Mouse (Mus musculus) neural tube, embryonic 14.5 days (tissue): ENCODE measurements at regions not wholly inside any gene's neighbourhood (a gene's known extent, or its start where the extent isn't known, plus 50 kb on each side); places are given as distances from the start of the nearest gene placed in this dataset.

Source experiments
- ATAC-seq: fragments of 200-750 bp; cut with Nextera tagmentation; 2 replicates; pipeline ENCODE4 v1.8.0; 2017; ENCODE audit warnings: low read depth, mild to moderate bottlenecking, moderate TSS enrichment, moderate library complexity
- H3K27ac ChIP-seq: fragments of 300-500 bp; sonication (generic); 2 replicates; pipeline ENCODE4 v1.5.1; 2014; ENCODE audit warnings: low read depth, mild to moderate bottlenecking, control low read depth, low read length, moderate library complexity, mixed read lengths
- H3K27me3 ChIP-seq: fragments of 300-500 bp; sonication (generic); 2 replicates; pipeline ENCODE4 v1.6.1; 2014; ENCODE audit warnings: low read length; ENCODE audit not compliant: control insufficient read depth, insufficient read depth
- H3K36me3 ChIP-seq: fragments of 300-500 bp; sonication (generic); 2 replicates; pipeline ENCODE4 v1.6.1; 2014; ENCODE audit warnings: low read length, mixed read lengths; ENCODE audit not compliant: control insufficient read depth, insufficient read depth
- H3K4me1 ChIP-seq: fragments of 300-500 bp; sonication (generic); 2 replicates; pipeline ENCODE4 v1.6.1; 2014; ENCODE audit warnings: low read length; ENCODE audit not compliant: control insufficient read depth, insufficient read depth
- H3K4me2 ChIP-seq: fragments of 300-500 bp; sonication (generic); 2 replicates; pipeline ENCODE4 v1.6.1; 2014; ENCODE audit warnings: mild to moderate bottlenecking, low read depth, low read length, control low read depth
- H3K4me3 ChIP-seq: fragments of 300-500 bp; sonication (generic); 2 replicates; pipeline ENCODE4 v1.5.1; 2014; ENCODE audit warnings: low read depth, low read length, control low read depth, mixed read lengths
- H3K9ac ChIP-seq: fragments of 300-500 bp; sonication (generic); replicated peaks from 2 replicates; pipeline ENCODE4 v1.6.1; 2014; ENCODE audit warnings: low read depth, mild to moderate bottlenecking, control low read depth, low read length, mixed read lengths
- H3K9me3 ChIP-seq: fragments of 300-500 bp; sonication (generic); 2 replicates; pipeline ENCODE4 v1.6.1; 2016; ENCODE audit warnings: low read length; ENCODE audit not compliant: control insufficient read depth
- WGBS: fragments of 180-500 bp; shearing (Covaris S2); extraction: QIAGEN DNeasy Blood & Tissue Kit; methylation state at CpG from one replicate; pipeline ENCODE4 v1.1.7; 2014; 5-methylcytosine and 5-hydroxymethylcytosine counted together

DNA sequence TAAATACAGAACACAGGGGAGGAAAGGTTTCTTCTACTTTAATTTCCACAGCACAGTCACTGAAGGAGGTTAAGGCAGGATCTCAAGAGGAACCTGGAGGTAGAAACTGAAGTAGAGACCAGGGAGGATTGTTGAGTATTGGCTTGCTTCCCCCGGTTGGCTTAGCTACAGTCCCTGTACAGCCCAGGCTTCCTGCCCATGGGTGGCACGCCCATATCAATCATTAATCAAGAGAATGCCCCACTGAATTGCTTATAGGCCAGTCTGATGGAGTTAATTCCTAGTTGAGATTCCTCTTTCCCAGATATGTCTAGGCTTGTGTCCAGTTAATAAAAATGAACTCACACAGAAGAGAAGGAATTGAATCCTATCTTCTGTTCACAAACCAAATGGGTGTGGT, 107.3 kb upstream of the Cox10 start:
- WGBS = 66% methylated on average over 2 of the region's 2 CpGs
- Histone ChIP-seq H3K27me3 (no peaks in the 10 kb centered on the region), H3K27ac (no peak overlapping the region), H3K4me1 (no peaks in the 10 kb centered on the region), H3K9me3 (no peaks in the 10 kb centered on the region), H3K36me3 (no peaks in the 10 kb centered on the region), H3K9ac (no peak overlapping the region), H3K4me2 (no peak overlapping the region), H3K4me3 (no peak overlapping the region)
- ATAC-seq = no peak

DNA sequence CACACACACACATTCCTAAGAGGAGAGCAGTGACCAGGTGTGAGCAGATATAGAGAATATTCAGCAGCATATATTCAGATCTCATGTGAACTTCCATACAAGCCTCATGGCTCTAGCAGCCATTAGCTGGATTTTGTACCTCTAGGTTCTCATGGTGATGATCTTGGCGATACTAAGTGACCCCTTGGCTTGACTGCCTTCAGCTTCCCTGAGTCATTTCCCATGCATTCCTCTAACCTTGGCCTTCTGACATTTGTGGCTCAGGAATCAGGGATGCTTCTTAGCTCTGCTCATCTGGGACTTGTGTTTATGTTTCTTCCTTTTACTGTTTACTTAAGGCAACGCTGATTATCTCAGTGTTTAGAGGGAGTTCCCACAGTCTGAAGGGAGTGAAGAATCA, 100.8 kb upstream of the Cox10 start:
- H3K9ac ChIP-seq = no peak overlapping the region
- H3K9me3 ChIP-seq = no peaks in the 10 kb centered on the region
- no peak for ATAC-seq
- no peak overlapping the region for H3K27ac ChIP-seq
- H3K36me3 ChIP-seq = no peaks in the 10 kb centered on the region
- H3K4me3 ChIP-seq = no peak overlapping the region
- no peaks in the 10 kb centered on the region for H3K4me1 ChIP-seq
- WGBS = 57% methylated on average over 2 of the region's 2 CpGs
- H3K4me2 ChIP-seq = no peak overlapping the region
- no peaks in the 10 kb centered on the region for H3K27me3 ChIP-seq

DNA sequence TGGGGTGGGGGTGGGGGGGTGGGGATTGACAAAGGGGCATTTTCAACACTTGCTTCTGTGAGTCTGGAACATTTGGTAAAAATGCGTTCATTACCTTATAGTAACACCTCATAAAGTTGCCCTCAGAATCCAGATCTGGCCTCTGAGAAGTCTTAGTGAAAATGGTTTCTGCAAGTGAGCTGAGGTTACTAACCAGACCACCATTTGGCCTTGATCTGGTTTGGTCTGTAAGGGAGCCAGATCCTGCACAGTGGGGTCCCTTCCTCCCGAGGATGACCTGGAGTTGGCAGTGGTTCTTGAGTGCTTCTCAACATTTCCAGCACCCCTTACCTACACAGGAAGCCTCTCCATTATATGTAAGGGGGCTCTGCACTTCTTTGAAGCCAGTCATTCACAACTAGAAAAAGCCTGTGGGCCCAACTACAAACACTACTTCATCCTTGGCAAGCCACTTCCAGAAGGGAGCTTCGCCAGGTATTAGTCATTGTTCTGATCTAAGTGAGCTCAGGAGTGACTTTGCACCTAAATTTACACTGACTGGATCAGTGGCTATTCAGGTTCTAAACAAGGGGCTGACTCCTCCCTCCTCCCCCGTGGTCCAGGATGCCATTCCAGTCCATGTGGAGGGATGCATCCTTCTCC, 94.3 kb upstream of the Cox10 start:
- H3K4me3 ChIP-seq = no peak overlapping the region

DNA sequence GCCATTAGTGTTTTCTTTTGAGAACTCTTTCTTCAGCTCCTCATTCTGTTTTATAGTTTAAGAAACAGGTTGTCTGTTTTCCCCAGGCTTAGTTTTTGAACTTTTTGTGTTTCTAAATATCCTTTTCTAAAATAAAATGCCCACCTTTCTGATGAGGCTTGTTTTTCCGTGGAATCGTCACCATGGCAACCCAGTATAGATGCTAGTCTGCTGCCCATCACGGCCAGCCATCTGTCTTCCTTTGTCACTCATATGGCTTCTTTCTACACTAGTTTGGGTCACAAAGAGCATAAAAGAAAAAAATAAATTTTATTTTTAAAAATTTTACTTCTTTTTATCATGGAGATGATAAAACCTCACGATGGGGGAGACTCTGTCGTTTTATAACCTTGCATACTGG, 93.7 kb upstream of the Cox10 start:
- no peaks in the 10 kb centered on the region for H3K9me3 ChIP-seq
- H3K4me3 ChIP-seq = no peak overlapping the region
- H3K36me3 ChIP-seq = no peaks in the 10 kb centered on the region
- H3K9ac ChIP-seq = no peak overlapping the region
- no peak for ATAC-seq
- no peak overlapping the region for H3K4me2 ChIP-seq
- H3K27ac ChIP-seq = no peak overlapping the region
- WGBS = 40% methylated on average over 5 of the region's 5 CpGs
- H3K27me3 ChIP-seq = no peaks in the 10 kb centered on the region
- H3K4me1 ChIP-seq = no peaks in the 10 kb centered on the region

More for the DNA sequence above, 94.3 kb upstream of the Cox10 start:
- no peak overlapping the region for H3K4me2 ChIP-seq
- ATAC-seq = no peak
- H3K9ac ChIP-seq = no peak overlapping the region
- H3K36me3 ChIP-seq = no peaks in the 10 kb centered on the region
- H3K27ac ChIP-seq = no peak overlapping the region
- WGBS = 62% methylated on average over 4 of the region's 4 CpGs
- no peaks in the 10 kb centered on the region for H3K4me1 ChIP-seq
- no peaks in the 10 kb centered on the region for H3K27me3 ChIP-seq
- no peaks in the 10 kb centered on the region for H3K9me3 ChIP-seq

DNA sequence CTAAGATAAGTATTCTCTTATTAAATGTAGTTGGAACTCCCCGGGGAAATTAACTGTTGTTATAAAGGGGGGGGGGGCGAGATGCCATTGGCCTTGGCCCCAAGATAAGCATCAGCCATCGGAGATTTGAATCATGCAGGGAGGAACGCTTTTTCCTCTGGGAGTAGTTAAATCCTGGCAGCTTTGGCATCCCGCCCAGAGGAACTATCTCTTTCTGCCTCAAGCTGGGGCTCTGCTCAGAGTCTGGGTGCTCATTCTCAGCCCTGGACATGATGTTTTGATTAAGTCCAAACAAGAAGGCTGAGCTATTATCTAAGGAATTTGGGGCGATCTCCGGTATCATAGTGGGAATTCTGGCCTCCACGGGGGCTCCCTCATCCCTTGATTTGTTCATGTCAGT, 89.4 kb upstream of the Cox10 start:
- no peak overlapping the region for H3K4me2 ChIP-seq
- WGBS = 49% methylated on average over 8 of the region's 8 CpGs
- no peaks in the 10 kb centered on the region for H3K36me3 ChIP-seq
- no peaks in the 10 kb centered on the region for H3K4me1 ChIP-seq
- H3K27ac ChIP-seq = no peak overlapping the region
- no peak for ATAC-seq
- H3K27me3 ChIP-seq = no peaks in the 10 kb centered on the region
- H3K4me3 ChIP-seq = no peak overlapping the region
- no peaks in the 10 kb centered on the region for H3K9me3 ChIP-seq
- H3K9ac ChIP-seq = no peak overlapping the region

DNA sequence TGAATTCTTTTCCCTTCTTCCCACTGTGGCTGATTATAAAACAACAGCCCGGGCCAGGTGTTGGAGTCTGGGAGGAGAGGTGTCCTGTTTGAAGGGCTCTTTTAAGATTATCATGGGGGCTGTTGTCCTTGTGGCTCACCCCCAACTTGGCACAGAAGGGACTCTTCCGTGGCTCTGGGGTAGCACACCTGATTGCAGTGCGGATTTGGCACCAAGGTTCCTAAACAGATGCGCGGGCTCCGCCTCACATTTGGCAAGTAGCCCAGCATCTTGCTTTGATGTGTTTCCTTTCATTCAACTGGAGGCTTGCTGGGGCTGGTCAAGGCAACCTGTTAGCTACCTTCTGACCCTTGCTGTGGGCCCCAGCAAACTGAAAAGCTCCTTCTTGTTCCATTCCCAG, 85.5 kb upstream of the Cox10 start:
- Histone ChIP-seq H3K36me3 (no peaks in the 10 kb centered on the region), H3K27ac (no peak overlapping the region), H3K27me3 (no peaks in the 10 kb centered on the region), H3K4me3 (no peak overlapping the region), H3K4me1 (no peaks in the 10 kb centered on the region), H3K9me3 (no peaks in the 10 kb centered on the region), H3K9ac (no peak overlapping the region), H3K4me2 (no peak overlapping the region)
- 68% methylated on average over 6 of the region's 6 CpGs for WGBS
- ATAC-seq = no peak

DNA sequence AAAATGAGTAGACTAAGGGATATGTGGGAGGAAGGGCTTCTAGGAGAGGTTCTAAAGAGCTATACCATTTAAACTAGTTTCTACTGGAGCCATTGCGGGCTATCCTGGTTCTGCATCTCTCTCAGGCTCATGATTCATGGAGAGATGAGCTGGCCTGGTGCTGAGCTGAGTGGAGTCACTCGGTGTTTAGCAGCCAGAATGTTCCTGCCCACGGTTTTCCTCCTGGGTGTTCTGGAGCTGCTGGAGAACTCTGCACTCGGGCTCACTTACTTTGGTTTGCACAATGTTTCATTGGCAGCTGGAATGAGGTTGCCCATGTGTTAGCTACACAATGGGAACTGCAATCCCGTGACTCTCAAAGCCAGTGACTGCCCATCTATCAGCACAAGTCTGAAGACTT, 79.0 kb upstream of the Cox10 start:
- Histone ChIP-seq H3K36me3 (no peaks in the 10 kb centered on the region), H3K27ac (no peak overlapping the region), H3K4me3 (no peak overlapping the region), H3K9ac (no peak overlapping the region), H3K4me1 (0 out of 2 replicates have a peak, but pooled peaks cover 4% of the 10 kb centered on the region), H3K9me3 (no peaks in the 10 kb centered on the region), H3K4me2 (no peak overlapping the region), H3K27me3 (no peaks in the 10 kb centered on the region)
- no peak for ATAC-seq
- 83% methylated on average over 5 of the region's 5 CpGs for WGBS

DNA sequence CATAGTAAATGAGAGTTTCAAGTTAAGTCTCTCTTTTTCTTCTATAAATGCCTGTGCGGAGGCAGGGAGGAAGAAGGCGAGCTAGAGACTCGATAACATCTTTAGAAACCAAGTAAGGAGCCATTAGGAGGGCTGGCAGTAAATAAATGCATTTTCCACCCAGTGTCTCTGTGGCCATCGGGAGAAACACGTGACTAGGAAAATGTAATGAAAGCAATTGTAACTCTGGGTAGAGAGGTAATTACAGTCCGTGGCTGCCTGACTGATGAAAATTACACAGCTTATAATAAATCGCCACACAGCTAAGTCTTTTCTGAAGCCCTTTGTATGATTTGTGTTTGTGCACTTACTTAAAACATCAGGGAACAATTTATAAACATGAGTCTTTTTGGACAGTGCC, 77.4 kb upstream of the Cox10 start:
- no peak overlapping the region for H3K4me3 ChIP-seq
- H3K4me1 ChIP-seq = 0 out of 2 replicates have a peak, but pooled peaks cover 4% of the 10 kb centered on the region
- no peaks in the 10 kb centered on the region for H3K27me3 ChIP-seq
- WGBS = 51% methylated on average over 7 of the region's 7 CpGs
- H3K9ac ChIP-seq = no peak overlapping the region
- no peak overlapping the region; the same call in 1 of the 2 replicates for H3K4me2 ChIP-seq
- no peak overlapping the region for H3K27ac ChIP-seq
- ATAC-seq = no peak
- no peaks in the 10 kb centered on the region for H3K9me3 ChIP-seq
- no peaks in the 10 kb centered on the region for H3K36me3 ChIP-seq

DNA sequence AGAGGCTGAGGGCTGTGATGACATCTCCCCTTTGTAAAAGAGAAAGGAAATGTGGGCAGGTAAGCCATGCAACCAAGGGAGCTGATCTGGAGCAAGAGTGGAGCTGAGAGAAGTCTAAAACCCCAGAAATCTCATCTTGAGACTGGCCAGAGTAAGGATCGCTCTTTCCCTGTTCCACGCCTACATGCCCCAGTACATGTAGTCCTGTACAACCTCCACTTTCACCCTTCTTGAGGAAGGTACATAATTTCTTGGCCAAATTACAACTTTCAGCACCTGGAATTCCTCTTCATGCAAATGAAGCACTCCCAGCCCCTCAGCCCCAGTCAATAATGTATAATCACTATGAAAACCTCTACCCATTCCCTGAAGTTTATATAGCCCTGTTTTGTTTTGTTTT, 60.2 kb upstream of the Cox10 start:
- Histone ChIP-seq H3K36me3 (no peaks in the 10 kb centered on the region), H3K9me3 (no peaks in the 10 kb centered on the region), H3K4me1 (no peaks in the 10 kb centered on the region), H3K27ac (no peak overlapping the region), H3K4me3 (no peak overlapping the region), H3K27me3 (no peaks in the 10 kb centered on the region), H3K9ac (no peak overlapping the region), H3K4me2 (no peak overlapping the region)
- no peak for ATAC-seq
- WGBS = 100% methylated on average over 2 of the region's 2 CpGs
